Mouse (Mus musculus): ENCODE measurements around the gene Enpp6.

- no peak for TF ChIP-seq CTCF (IDR thresholded peaks at IDR 0.05; ENCODE audit: borderline replicate concordance, insufficient read depth, low read length)
- TF ChIP-seq POLR2A (IDR thresholded peaks at IDR 0.05; ENCODE audit: low read depth, low read length): no peak
These were observed 40.5 kb upstream of the Enpp6 start for GRCm38 (mm10) chr8:46946181-46946580.
